Mouse (Mus musculus) heart, adult 2 months (tissue): ENCODE measurements around the gene Fam162a. TPM values are rescaled to one million over a fixed set of nuclear protein-coding genes. Genes with fewer than 3 reads are reported as not detected.
A peak's percentile ranks its signal among the peaks of the same experiment; 100 is the strongest.

Experiments
- DNase-seq, 2 experiments: peaks; one replicate each; pipeline ENCODE4 v3.0.0; 2021
- H3K27ac ChIP-seq: fragments of 200-600 bp; 2 replicates; pipeline ENCODE4 v1.8.1; 2022
- H3K27me3 ChIP-seq: fragments of 200-500 bp; 2 replicates; pipeline ENCODE4 v1.6.1; 2012; ENCODE audit warnings: mild to moderate bottlenecking, low read length, inconsistent platforms, mixed read lengths; ENCODE audit not compliant: control insufficient read depth, insufficient read depth
- H3K36me3 ChIP-seq: fragments of 200-500 bp; 2 replicates; pipeline ENCODE4 v1.6.1; 2012; ENCODE audit warnings: low read length, inconsistent platforms; ENCODE audit not compliant: control insufficient read depth, insufficient read depth
- H3K4me1 ChIP-seq: fragments of 200-500 bp; 2 replicates; pipeline ENCODE4 v1.6.1; 2011; ENCODE audit warnings: low read length; ENCODE audit not compliant: control insufficient read depth, insufficient read depth
- H3K4me3 ChIP-seq: fragments of 200-600 bp; 2 replicates; pipeline ENCODE4 v1.8.1; 2022
- H3K79me2 ChIP-seq: fragments of 200-500 bp; replicated peaks from 2 replicates; pipeline ENCODE4 v1.6.1; 2012; ENCODE audit warnings: mild to moderate bottlenecking, inconsistent platforms, low read length, moderate library complexity, mixed read lengths; ENCODE audit not compliant: control insufficient read depth, insufficient read depth
- H3K9ac ChIP-seq: fragments of 200-500 bp; 2 replicates; pipeline ENCODE4 v1.6.1; 2012; ENCODE audit warnings: low read depth, mild to moderate bottlenecking, control low read depth, inconsistent platforms, low read length, mixed read lengths
- CTCF ChIP-seq: fragments of 200-600 bp; IDR thresholded peaks from 2 replicates; pipeline ENCODE4 v1.8.1; 2022; ENCODE audit warnings: antibody characterized with exemption, mild to moderate bottlenecking, moderate library complexity
- EP300 ChIP-seq: fragments of 200-500 bp; IDR thresholded peaks from 2 replicates; pipeline ENCODE4 v1.6.1; 2011; ENCODE audit warnings: low read depth, low read length, control low read depth; ENCODE audit not compliant: insufficient read depth
- POLR2A ChIP-seq: fragments of 200-500 bp; IDR thresholded peaks from 2 replicates; pipeline ENCODE4 v1.6.1; 2011; ENCODE audit warnings: mild to moderate bottlenecking, low read depth, low read length, control low read depth; ENCODE audit not compliant: insufficient read depth
- WGBS: fragments of 180-500 bp; shearing (Covaris S2); methylation state at CpG from one replicate; pipeline ENCODE4 v1.1.7; 2018; 5-methylcytosine and 5-hydroxymethylcytosine counted together
- intact Hi-C: fragments of 180-260 bp; cut with DNase I; formaldehyde crosslinking; loops from one replicate; pipeline ENCODE4 v1.15.1; 2025
- polyA plus RNA-seq: library from polyadenylated mRNA; depleted of rRNA; stranded (reverse); fragments of >200 nt; gene quantifications from 2 replicates; pipeline ENCODE4 v1.2.3, GENCODE M21; 2012
- total RNA-seq, 2 experiments: library from RNA; stranded (reverse); gene quantifications; 2 replicates each; pipeline ENCODE4 v1.2.3; 2021

The Fam162a gene
- total and polyA plus RNA-seq, 3 experiments = 95.0 to 248 (median 212) TPM

- no peak overlapping the region for H3K9ac ChIP-seq
- peaks cover 2% of the 10 kb centered on the region; the same call in 1 of the 2 replicates for H3K4me1 ChIP-seq
- DNase-seq = peak in 1 of 2 experiments; percentile 29
- TF ChIP-seq EP300 (no peak), POLR2A (no peak), CTCF (no peak)
- H3K27ac ChIP-seq = peak overlapping the region; percentile 23
- intact Hi-C loops = no loop called here
- peaks cover 2% of the 10 kb centered on the region; the same call in 1 of the 2 replicates for H3K36me3 ChIP-seq
- H3K4me3 ChIP-seq = no peak overlapping the region
- 23% methylated on average over 6 of the region's 6 CpGs for WGBS
- H3K79me2 ChIP-seq = no peaks in the 10 kb centered on the region
- H3K27me3 ChIP-seq = no peaks in the 10 kb centered on the region
Observed at GRCm38 (mm10) chr16:36053524-36054275, 17.7 kb downstream of the Fam162a start.

- H3K4me1 ChIP-seq = no peaks in the 10 kb centered on the region; the same call in 1 of the 2 replicates
- H3K9ac ChIP-seq = no peak overlapping the region
- intact Hi-C loops = no loop called here
- no peaks in the 10 kb centered on the region for H3K27me3 ChIP-seq
- H3K36me3 ChIP-seq = peaks cover 2% of the 10 kb centered on the region; the same call in 1 of the 2 replicates
- H3K27ac ChIP-seq = no peak overlapping the region
- WGBS = 91% methylated on average over 6 of the region's 6 CpGs
- no peak for DNase-seq
- TF ChIP-seq EP300 = no peak
- TF ChIP-seq POLR2A = no peak
- no peak for TF ChIP-seq CTCF
- H3K79me2 ChIP-seq = no peaks in the 10 kb centered on the region
- H3K4me3 ChIP-seq = no peak overlapping the region
Observed at GRCm38 (mm10) chr16:36051491-36051890, 19.9 kb downstream of the Fam162a start.

- DNase-seq = no peak
- H3K27me3 ChIP-seq = no peaks in the 10 kb centered on the region
- peaks cover 3% of the 10 kb centered on the region; the same call in 1 of the 2 replicates for H3K36me3 ChIP-seq
- H3K27ac ChIP-seq = no peak overlapping the region
- intact Hi-C loops = loop anchor here (10.0 kb wide), 1 partner anchor 173 kb away; the partner anchor contains the start of gene Parp14
- H3K4me3 ChIP-seq = no peak overlapping the region
- TF ChIP-seq EP300 (no peak), POLR2A (0 out of 2 replicates have a peak, but pooled peaks have one; percentile 11), CTCF (0 out of 2 replicates have a peak, but pooled peaks have one; percentile 11)
- no peak overlapping the region for H3K9ac ChIP-seq
- H3K4me1 ChIP-seq = peaks cover 3% of the 10 kb centered on the region
- H3K79me2 ChIP-seq = no peaks in the 10 kb centered on the region
- WGBS = 90% methylated on average over 4 of the region's 4 CpGs
Observed at GRCm38 (mm10) chr16:36047538-36047937, 23.9 kb downstream of the Fam162a start.

- WGBS = 81% methylated on average over 4 of the region's 4 CpGs
- H3K36me3 ChIP-seq = peaks cover 13% of the 10 kb centered on the region
- H3K27ac ChIP-seq = no peak overlapping the region
- no peaks in the 10 kb centered on the region for H3K27me3 ChIP-seq
- TF ChIP-seq CTCF (no peak), POLR2A (no peak), EP300 (no peak)
- H3K4me3 ChIP-seq = no peak overlapping the region
- H3K4me1 ChIP-seq = peaks cover 6% of the 10 kb centered on the region
- intact Hi-C loops = loop anchor here (2.0 to 10.0 kb wide), 2 partner anchors 27 to 169 kb away; partner anchors contain the start of genes Ccdc58, Fam162a and Parp14
- no peaks in the 10 kb centered on the region for H3K79me2 ChIP-seq
- no peak for DNase-seq
- H3K9ac ChIP-seq = no peak overlapping the region
Observed at GRCm38 (mm10) chr16:36043964-36044363, 27.4 kb downstream of the Fam162a start.

- Histone ChIP-seq H3K27me3 (no peaks in the 10 kb centered on the region), H3K79me2 (no peaks in the 10 kb centered on the region), H3K4me1 (peaks cover 6% of the 10 kb centered on the region), H3K27ac (no peak overlapping the region), H3K9ac (no peak overlapping the region), H3K4me3 (no peak overlapping the region), H3K36me3 (peaks cover 13% of the 10 kb centered on the region)
- intact Hi-C loops = loop anchor here (2.0 to 10.0 kb wide), 2 partner anchors 28 to 168 kb away; partner anchors contain the start of genes Ccdc58, Fam162a and Parp14
- no peak for TF ChIP-seq CTCF
- no peak for TF ChIP-seq EP300
- no peak; the same call in 1 of the 2 replicates for TF ChIP-seq POLR2A
- no peak for DNase-seq
- 73% methylated on average over 10 of the region's 10 CpGs for WGBS
Observed at GRCm38 (mm10) chr16:36043073-36043472, 28.3 kb downstream of the Fam162a start.

- H3K4me1 ChIP-seq = peaks cover 6% of the 10 kb centered on the region
- H3K36me3 ChIP-seq = peaks cover 13% of the 10 kb centered on the region
- 17% methylated on average over 11 of the region's 11 CpGs for WGBS
- peak overlapping the region; percentile 69 for H3K9ac ChIP-seq
- intact Hi-C loops = loop anchor here (2.0 to 10.0 kb wide), 3 partner anchors 29 to 167 kb away; partner anchors contain the start of genes Ccdc58, Fam162a and Parp14
- H3K27ac ChIP-seq = peak overlapping the region; percentile 80
- no peaks in the 10 kb centered on the region for H3K27me3 ChIP-seq
- H3K79me2 ChIP-seq = no peaks in the 10 kb centered on the region
- peak overlapping the region; percentile 70 for H3K4me3 ChIP-seq
- TF ChIP-seq CTCF (no peak), POLR2A (no peak), EP300 (no peak)
- no peak for DNase-seq
Observed at GRCm38 (mm10) chr16:36041625-36042020, 29.8 kb downstream of the Fam162a start.
